Mouse (Mus musculus) forebrain, embryonic 13.5 days (tissue): ENCODE measurements around the gene Apoh. TPM values are rescaled to one million over a fixed set of nuclear protein-coding genes. Genes with fewer than 3 reads are reported as not detected.

Source experiments
- ATAC-seq: fragments of 200-750 bp; cut with Nextera tagmentation; 2 replicates; pipeline ENCODE4 v1.8.0; 2017
- H3K27ac ChIP-seq: fragments of 300-500 bp; sonication (generic); 2 replicates; pipeline ENCODE4 v1.5.1; 2015; ENCODE audit warnings: inconsistent platforms, mild to moderate bottlenecking, moderate library complexity
- H3K27me3 ChIP-seq: fragments of 300-500 bp; sonication (generic); 2 replicates; pipeline ENCODE4 v1.6.1; 2015; ENCODE audit warnings: mild to moderate bottlenecking, inconsistent platforms
- H3K36me3 ChIP-seq: fragments of 300-500 bp; sonication (generic); 2 replicates; pipeline ENCODE4 v1.6.1; 2015; ENCODE audit warnings: mild to moderate bottlenecking, inconsistent platforms; ENCODE audit not compliant: poor library complexity, severe bottlenecking
- H3K4me1 ChIP-seq: fragments of 300-500 bp; sonication (generic); 2 replicates; pipeline ENCODE4 v1.6.1; 2015; ENCODE audit warnings: inconsistent platforms
- H3K4me2 ChIP-seq: fragments of 300-500 bp; sonication (generic); 2 replicates; pipeline ENCODE4 v1.6.1; 2015; ENCODE audit warnings: inconsistent platforms, mild to moderate bottlenecking, moderate library complexity
- H3K4me3 ChIP-seq: fragments of 300-500 bp; sonication (generic); 2 replicates; pipeline ENCODE4 v1.5.1; 2015; ENCODE audit warnings: mild to moderate bottlenecking, inconsistent platforms
- H3K9ac ChIP-seq: fragments of 300-500 bp; sonication (generic); 2 replicates; pipeline ENCODE4 v1.6.1; 2015; ENCODE audit warnings: mild to moderate bottlenecking, inconsistent platforms
- H3K9me3 ChIP-seq: fragments of 300-500 bp; sonication (generic); replicated peaks from 2 replicates; pipeline ENCODE4 v1.6.1; 2016; ENCODE audit warnings: inconsistent platforms
- WGBS: fragments of 180-500 bp; shearing (Covaris S2); methylation state at CpG from one replicate; pipeline ENCODE4 v1.1.7; 2015; 5-methylcytosine and 5-hydroxymethylcytosine counted together
- polyA plus RNA-seq: library from polyadenylated mRNA; unstranded; fragments of >200 nt; fragmentation: Nextera tagmentation; extraction: Ambion mirVana; gene quantifications from 2 replicates; pipeline ENCODE4 v1.2.1, GENCODE M21; 2015

The Apoh gene
- polyA plus RNA-seq, 1 experiment from 2014 or later, result 0.37 TPM

- H3K9me3 ChIP-seq, result no peaks in the 10 kb centered on the region
- no peaks in the 10 kb centered on the region for H3K36me3 ChIP-seq
- 0 out of 2 replicates have a peak, but pooled peaks cover 4% of the 10 kb centered on the region for H3K27me3 ChIP-seq
- ATAC-seq, result no peak
- H3K4me1 ChIP-seq, result peaks cover 31% of the 10 kb centered on the region
- no peak overlapping the region for H3K4me3 ChIP-seq
- H3K9ac ChIP-seq, result no peak overlapping the region
- WGBS, result 55% methylated on average over 6 of the region's 6 CpGs
- H3K27ac ChIP-seq, result no peak overlapping the region
- H3K4me2 ChIP-seq, result no peak overlapping the region
Measured at GRCm38 (mm10) chr11:108427191-108427590, 84.0 kb downstream of the Apoh start.

GRCm38 (mm10) chr11:108429076-108429475, 85.9 kb downstream of the Apoh start:
- Histone ChIP-seq H3K27me3 (no peaks in the 10 kb centered on the region), H3K4me1 (peaks cover 20% of the 10 kb centered on the region), H3K9ac (no peak overlapping the region), H3K27ac (no peak overlapping the region), H3K36me3 (no peaks in the 10 kb centered on the region), H3K4me2 (no peak overlapping the region), H3K9me3 (no peaks in the 10 kb centered on the region), H3K4me3 (no peak overlapping the region)
- 93% methylated on average over 2 of the region's 2 CpGs for WGBS
- no peak for ATAC-seq

GRCm38 (mm10) chr11:108443893-108444563, 100.9 kb downstream of the Apoh start:
- no peak overlapping the region for H3K4me3 ChIP-seq
- no peaks in the 10 kb centered on the region for H3K27me3 ChIP-seq
- 76% methylated on average over 11 of the region's 11 CpGs for whole genome bisulfite sequencing
- H3K4me2 ChIP-seq, result no peak overlapping the region
- H3K27ac ChIP-seq, result no peak overlapping the region
- H3K9me3 ChIP-seq, result no peaks in the 10 kb centered on the region
- peaks cover 9% of the 10 kb centered on the region; the same call in 1 of the 2 replicates for H3K36me3 ChIP-seq
- no peak overlapping the region for H3K9ac ChIP-seq
- H3K4me1 ChIP-seq, result no peaks in the 10 kb centered on the region
- no peak for ATAC-seq

- Histone ChIP-seq H3K27ac (no peak overlapping the region), H3K27me3 (no peaks in the 10 kb centered on the region), H3K4me1 (no peaks in the 10 kb centered on the region), H3K36me3 (peaks cover 3% of the 10 kb centered on the region; the same call in 1 of the 2 replicates), H3K4me2 (no peak overlapping the region), H3K9ac (no peak overlapping the region), H3K9me3 (peaks cover 6% of the 10 kb centered on the region; the same call in 1 of the 2 replicates), H3K4me3 (no peak overlapping the region)
- no peak for ATAC-seq
Measured at GRCm38 (mm10) chr11:108447148-108447547, 104.0 kb downstream of the Apoh start.

- Histone ChIP-seq H3K9ac (no peak overlapping the region), H3K4me2 (no peak overlapping the region), H3K27ac (no peak overlapping the region), H3K36me3 (peaks cover 3% of the 10 kb centered on the region; the same call in 1 of the 2 replicates), H3K9me3 (peaks cover 6% of the 10 kb centered on the region; the same call in 1 of the 2 replicates), H3K27me3 (no peaks in the 10 kb centered on the region), H3K4me3 (no peak overlapping the region), H3K4me1 (no peaks in the 10 kb centered on the region)
- 33% methylated on average over 3 of the region's 3 CpGs for WGBS
- no peak for ATAC-seq
Measured at GRCm38 (mm10) chr11:108449811-108450210, 106.7 kb downstream of the Apoh start.

- no peak for ATAC-seq
- no peak overlapping the region for H3K4me2 ChIP-seq
- H3K9ac ChIP-seq, result no peak overlapping the region
- 87% methylated on average over 3 of the region's 3 CpGs for WGBS
- no peaks in the 10 kb centered on the region for H3K36me3 ChIP-seq
- no peaks in the 10 kb centered on the region for H3K27me3 ChIP-seq
- no peaks in the 10 kb centered on the region for H3K9me3 ChIP-seq
- no peak overlapping the region for H3K27ac ChIP-seq
- no peaks in the 10 kb centered on the region for H3K4me1 ChIP-seq
- H3K4me3 ChIP-seq, result no peak overlapping the region
Measured at GRCm38 (mm10) chr11:108459599-108459998, 116.4 kb downstream of the Apoh start.

Other genes starting within 250 kb of the Apoh start
- gene Prkca, start 574 bp downstream of the Apoh start, polyA plus RNA-seq, result 3.9 and 4.2 TPM in 2 replicates
- 19.6 and 19.7 TPM in 2 replicates for gene Cep112, start 81.8 kb downstream of the Apoh start, polyA plus RNA-seq